Mouse (Mus musculus): Measurements from ENCODE around the gene Gm20422.
"Not testable (repeated sequence)": the region's sequence is repeated elsewhere in the genome, so short reads cannot be mapped to it uniquely, and the experiment has no call there.

Gene Gm20422

DNA sequence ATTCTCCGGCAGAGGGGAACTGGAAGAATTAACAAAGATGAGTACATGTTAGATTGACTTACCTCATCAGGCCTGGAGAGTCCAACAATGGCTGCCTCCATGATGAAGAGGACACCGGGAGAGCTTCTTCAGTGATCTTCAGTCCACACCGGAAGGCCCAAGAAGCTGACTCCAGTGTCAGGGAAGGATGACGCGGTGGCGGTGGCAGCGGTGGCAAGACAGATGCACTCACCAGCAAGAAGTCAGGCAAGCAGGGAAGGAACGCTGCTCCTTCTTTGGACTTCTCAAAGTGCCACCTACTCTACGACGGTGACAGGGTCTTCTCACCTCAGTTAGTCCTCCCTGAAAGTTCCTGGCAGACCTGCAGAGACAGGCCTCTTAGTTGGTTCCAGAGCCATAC lies 64.1 kb downstream of the Gm20422 start, which contains the start of gene Zfp869:
Gene Zfp869 (minus strand): TSS at position 101 of the 400 bp plus-strand sequence.
- not testable (repeated sequence) for DNase-seq (ENCODE audit: extremely low spot score)

DNA sequence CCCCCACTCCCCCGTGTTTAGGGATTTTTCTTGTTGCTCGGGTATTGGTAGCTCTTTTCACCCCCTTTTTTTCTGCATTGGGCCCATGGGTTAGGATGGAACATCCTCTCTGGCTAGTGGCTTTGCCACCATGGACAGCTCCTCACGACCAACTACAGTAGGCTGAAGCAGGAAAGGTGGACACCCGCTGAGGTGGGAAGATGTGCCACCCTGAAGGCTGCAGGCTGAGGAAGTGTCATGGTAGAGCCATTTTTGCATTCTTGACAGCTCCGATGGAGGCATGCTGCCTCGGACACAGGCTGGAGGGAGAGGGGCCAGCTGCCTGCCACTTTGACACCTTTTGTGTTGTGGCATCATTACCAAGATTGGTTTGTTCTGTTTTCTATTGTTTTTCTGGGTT lies 72.9 kb downstream of the Gm20422 start:
- DNase-seq (ENCODE audit: extremely low spot score) = no peak
